Mouse (Mus musculus) limb, embryonic 12.5 days (tissue): ENCODE data around the gene Frmd8. TPM values are rescaled to one million over a fixed set of nuclear protein-coding genes. Genes with fewer than 3 reads are reported as not detected.
A peak's percentile ranks its signal among the peaks of the same experiment; 100 is the strongest.

Experiments
- ATAC-seq: fragments of 200-750 bp; cut with Nextera tagmentation; 2 replicates; pipeline ENCODE4 v1.8.0; 2017; ENCODE audit warnings: low read depth, moderate TSS enrichment; ENCODE audit not compliant: insufficient number of reproducible peaks, insufficient read depth, low FRiP score, low TSS enrichment
- H3K27ac ChIP-seq: fragments of 300-500 bp; sonication (generic); 2 replicates; pipeline ENCODE4 v1.5.1; 2016; ENCODE audit warnings: mild to moderate bottlenecking, moderate library complexity
- H3K27me3 ChIP-seq: fragments of 300-500 bp; sonication (generic); 2 replicates; pipeline ENCODE4 v1.6.1; 2016; ENCODE audit warnings: mild to moderate bottlenecking, moderate library complexity
- H3K36me3 ChIP-seq: fragments of 300-500 bp; sonication (generic); 2 replicates; pipeline ENCODE4 v1.6.1; 2016; ENCODE audit warnings: mild to moderate bottlenecking, moderate library complexity
- H3K4me1 ChIP-seq: fragments of 300-500 bp; sonication (generic); replicated peaks from 2 replicates; pipeline ENCODE4 v1.6.1; 2016
- H3K4me2 ChIP-seq: fragments of 300-500 bp; sonication (generic); 2 replicates; pipeline ENCODE4 v1.6.1; 2016; ENCODE audit warnings: mild to moderate bottlenecking, moderate library complexity
- H3K4me3 ChIP-seq: fragments of 300-500 bp; sonication (generic); replicated peaks from 2 replicates; pipeline ENCODE4 v1.5.1; 2016; ENCODE audit warnings: mild to moderate bottlenecking
- H3K9ac ChIP-seq: fragments of 300-500 bp; sonication (generic); replicated peaks from 2 replicates; pipeline ENCODE4 v1.6.1; 2016; ENCODE audit warnings: mild to moderate bottlenecking, moderate library complexity
- H3K9me3 ChIP-seq: fragments of 300-500 bp; sonication (generic); 2 replicates; pipeline ENCODE4 v1.6.1; 2016; ENCODE audit warnings: mild to moderate bottlenecking, moderate library complexity
- WGBS: fragments of 180-500 bp; shearing (Covaris S2); methylation state at CpG from one replicate; pipeline ENCODE4 v1.1.7; 2016; 5-methylcytosine and 5-hydroxymethylcytosine counted together
- polyA plus RNA-seq: library from polyadenylated mRNA; unstranded; fragments of >200 nt; fragmentation: Nextera tagmentation; extraction: Ambion mirVana; gene quantifications from 2 replicates; pipeline ENCODE4 v1.2.1, GENCODE M21; 2016

Gene Frmd8
- polyA plus RNA-seq, 1 experiment from 2014 or later = 41.4 TPM

DNA sequence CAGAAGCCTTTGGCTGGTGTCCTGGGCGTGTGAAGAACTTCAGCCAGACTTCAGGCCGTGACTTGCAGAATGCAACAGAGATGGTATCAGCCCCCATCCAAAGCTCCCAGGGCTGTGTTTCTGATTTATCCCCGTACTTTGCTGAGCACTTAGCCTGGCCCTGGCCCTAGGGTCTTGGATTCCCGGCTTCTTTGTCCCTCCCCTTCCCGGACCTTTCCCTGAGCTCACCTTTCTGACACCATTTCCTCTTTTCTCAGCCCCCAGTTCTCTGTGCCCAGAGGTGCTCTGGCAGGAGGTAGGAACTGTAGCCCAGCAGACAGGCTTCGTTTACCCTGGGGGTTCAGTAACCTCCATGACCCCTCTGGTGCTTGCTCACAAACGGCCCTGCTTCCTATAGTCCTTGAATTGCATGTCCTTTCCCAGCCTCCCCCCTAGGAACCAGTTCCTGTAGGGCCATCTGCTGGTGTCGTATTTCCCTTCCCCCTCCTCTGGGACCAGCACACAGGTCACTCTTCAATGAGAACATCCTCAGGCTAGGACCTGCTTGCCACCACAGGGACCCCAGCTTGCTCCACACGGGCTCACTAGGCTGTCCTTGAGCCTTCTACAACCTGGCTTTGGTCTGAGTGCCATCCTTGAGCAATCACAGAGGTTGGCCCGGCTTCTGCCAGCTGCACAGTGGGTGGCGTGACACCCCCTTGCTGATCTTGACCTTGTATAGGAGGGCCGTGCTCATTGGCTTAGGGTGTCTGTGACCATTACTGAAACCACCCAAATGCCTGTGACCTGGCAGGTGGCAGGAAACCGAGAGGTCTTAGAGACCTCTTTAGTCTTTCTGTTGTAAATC lies 26.0 kb downstream of the Frmd8 start:
- Histone ChIP-seq H3K4me2 (peak overlapping the region; percentile 33), H3K36me3 (peaks cover 30% of the 10 kb centered on the region), H3K9me3 (no peaks in the 10 kb centered on the region), H3K27ac (peak overlapping the region; percentile 98), H3K27me3 (no peaks in the 10 kb centered on the region), H3K4me1 (peaks cover 59% of the 10 kb centered on the region), H3K4me3 (0 out of 2 replicates have a peak overlapping the region, but pooled peaks have one; percentile 2), H3K9ac (peak overlapping the region; percentile 58; the same call in 1 of the 2 replicates)
- 26% methylated on average over 13 of the region's 13 CpGs for WGBS
- no peak for ATAC-seq

DNA sequence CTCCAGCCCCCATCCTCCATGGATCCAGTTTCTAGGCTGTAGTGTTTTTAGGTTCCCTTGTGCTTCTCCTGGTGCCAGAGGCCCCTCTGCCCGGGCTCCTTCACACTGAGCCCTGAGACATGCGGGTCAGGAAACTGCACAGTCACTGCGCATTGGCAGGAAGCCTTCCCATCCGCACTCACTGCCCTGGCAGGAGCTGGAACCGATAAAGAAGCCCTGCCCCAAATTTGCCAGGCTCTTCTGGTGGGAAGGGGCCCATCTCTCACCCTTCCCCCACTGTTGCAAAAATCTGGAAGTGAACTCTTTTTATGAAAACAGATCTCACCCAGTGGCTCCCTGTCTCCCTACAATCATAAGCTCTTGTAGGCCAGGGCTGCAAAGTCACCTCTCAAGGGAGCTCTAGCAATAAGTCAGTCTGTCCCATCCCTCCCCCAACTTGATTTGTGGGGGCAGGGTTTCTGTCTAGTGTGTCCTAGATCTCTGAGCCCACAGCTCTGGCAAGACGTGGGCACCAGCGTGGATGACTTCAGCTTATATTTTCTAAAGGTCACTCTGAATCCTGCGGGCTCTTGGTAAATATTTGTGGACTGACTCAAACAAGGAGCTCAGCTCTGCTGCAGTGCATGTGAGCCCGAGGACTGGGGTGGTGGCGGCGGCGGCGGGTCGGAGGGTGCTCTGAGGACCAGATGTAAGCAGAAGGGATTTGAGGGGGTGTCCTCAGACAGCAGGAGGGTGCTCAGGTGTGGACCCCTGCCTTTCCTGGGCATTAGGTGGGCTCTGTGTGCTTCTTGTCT lies 26.8 kb downstream of the Frmd8 start:
- H3K27me3 ChIP-seq = no peaks in the 10 kb centered on the region
- 0 out of 2 replicates have a peak overlapping the region, but pooled peaks have one; percentile 2 for H3K4me3 ChIP-seq
- H3K9ac ChIP-seq = peak overlapping the region; percentile 58
- H3K27ac ChIP-seq = peak overlapping the region; percentile 98
- no peak for ATAC-seq
- H3K36me3 ChIP-seq = peaks cover 24% of the 10 kb centered on the region
- peaks cover 67% of the 10 kb centered on the region for H3K4me1 ChIP-seq
- WGBS = 50% methylated on average over 14 of the region's 14 CpGs
- no peaks in the 10 kb centered on the region for H3K9me3 ChIP-seq
- H3K4me2 ChIP-seq = peak overlapping the region; percentile 33

DNA sequence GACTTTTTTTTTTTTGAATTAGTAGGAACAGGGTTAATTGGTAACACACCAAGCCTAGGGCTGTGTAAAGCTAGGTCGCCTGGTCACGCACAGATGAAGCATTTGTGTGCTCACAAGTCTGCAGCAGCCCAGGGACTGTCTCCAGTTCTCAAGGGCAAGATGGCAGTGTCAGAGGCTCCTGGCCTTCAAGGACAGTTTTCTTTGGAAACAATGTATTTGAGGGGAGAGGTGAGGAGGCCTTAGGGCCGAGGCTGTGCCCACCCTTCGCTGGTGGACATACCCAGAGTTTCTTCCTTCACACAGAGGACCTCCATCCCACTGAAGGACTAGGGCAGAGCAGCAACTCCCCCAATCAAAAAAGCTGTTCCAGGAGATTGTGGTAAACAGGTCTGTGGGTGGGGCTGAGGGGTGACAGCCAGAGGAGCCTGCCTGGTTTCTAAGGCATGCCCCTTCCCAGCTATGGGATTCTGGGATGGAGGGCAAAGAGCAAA lies 27.7 kb downstream of the Frmd8 start:
- Histone ChIP-seq H3K9me3 (no peaks in the 10 kb centered on the region), H3K27ac (peak overlapping the region; percentile 98), H3K27me3 (no peaks in the 10 kb centered on the region), H3K9ac (peak overlapping the region; percentile 58; the same call in 1 of the 2 replicates), H3K4me1 (peaks cover 75% of the 10 kb centered on the region), H3K4me3 (0 out of 2 replicates have a peak overlapping the region, but pooled peaks have one; percentile 39), H3K4me2 (peak overlapping the region; percentile 69), H3K36me3 (peaks cover 16% of the 10 kb centered on the region)
- 28% methylated on average over 4 of the region's 4 CpGs for WGBS
- ATAC-seq = no peak

DNA sequence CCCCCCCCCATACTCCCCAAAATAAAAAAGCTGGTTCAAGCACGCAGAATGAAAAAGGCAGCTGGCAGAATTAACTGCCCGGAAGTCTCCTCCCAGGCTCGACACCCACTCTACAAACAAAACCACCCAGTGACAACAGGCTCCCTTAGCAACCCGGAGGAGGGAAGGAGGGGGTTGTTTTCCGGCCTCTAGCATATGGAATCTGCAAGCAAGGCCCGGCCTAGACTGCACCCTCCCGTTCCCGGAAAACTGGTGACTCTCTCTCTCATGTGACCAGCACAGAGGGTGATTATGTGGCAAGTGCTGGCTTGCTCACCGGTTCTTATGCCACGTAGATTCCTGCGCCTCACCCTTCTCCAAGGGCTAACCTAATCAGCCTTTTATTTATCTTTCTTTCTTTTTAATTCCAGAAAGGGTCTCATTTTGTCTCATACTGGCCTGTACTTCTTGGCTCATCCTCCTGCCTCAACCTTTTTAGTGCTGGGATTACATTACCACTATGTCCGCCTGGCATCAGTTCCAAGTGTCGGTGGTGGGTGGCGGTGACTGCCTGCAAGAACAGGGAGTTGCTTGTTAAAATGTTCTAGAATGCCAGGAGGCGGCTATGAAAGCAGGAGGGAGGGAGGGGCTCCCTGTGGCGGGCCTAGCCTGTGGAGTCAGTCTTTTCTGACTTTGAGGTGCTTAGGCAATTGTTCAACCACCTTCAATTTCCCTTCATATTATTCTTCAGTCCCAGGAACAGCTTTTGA lies 28.3 kb downstream of the Frmd8 start:
- H3K4me1 ChIP-seq = peaks cover 76% of the 10 kb centered on the region
- peak overlapping the region; percentile 98 for H3K27ac ChIP-seq
- no peaks in the 10 kb centered on the region for H3K27me3 ChIP-seq
- no peaks in the 10 kb centered on the region for H3K9me3 ChIP-seq
- WGBS = 2% methylated on average over 16 of the region's 16 CpGs
- peak overlapping the region; percentile 58 for H3K9ac ChIP-seq
- H3K4me2 ChIP-seq = peak overlapping the region; percentile 69
- peak; percentile 66 for ATAC-seq
- peaks cover 9% of the 10 kb centered on the region for H3K36me3 ChIP-seq
- H3K4me3 ChIP-seq = peak overlapping the region; percentile 39

DNA sequence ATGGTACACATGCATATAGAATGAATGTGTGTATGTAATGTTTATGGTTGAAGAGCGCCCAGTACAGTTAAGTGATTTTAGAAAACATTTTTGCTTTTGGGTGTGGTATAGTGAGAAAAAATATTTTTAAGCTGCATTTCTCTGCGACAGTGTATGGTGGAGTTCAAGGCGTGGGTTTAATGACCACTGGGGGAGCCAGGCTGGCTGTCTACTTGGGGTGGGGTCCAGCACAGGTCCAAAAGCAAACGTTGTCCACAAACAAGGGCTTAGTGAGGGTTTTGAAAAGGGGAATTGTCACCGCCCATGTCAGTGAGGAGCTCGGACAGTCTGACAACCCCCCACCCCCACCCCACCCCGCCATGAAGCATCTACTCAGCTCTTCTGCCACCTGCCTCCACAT lies 28.9 kb downstream of the Frmd8 start:
- Histone ChIP-seq H3K27ac (peak overlapping the region; percentile 98), H3K4me3 (peak overlapping the region; percentile 39), H3K4me2 (peak overlapping the region; percentile 69), H3K9ac (peak overlapping the region; percentile 58), H3K27me3 (no peaks in the 10 kb centered on the region), H3K36me3 (peaks cover 4% of the 10 kb centered on the region), H3K4me1 (peaks cover 81% of the 10 kb centered on the region), H3K9me3 (no peaks in the 10 kb centered on the region)
- ATAC-seq = peak; percentile 12
- 2% methylated on average over 7 of the region's 7 CpGs for WGBS

DNA sequence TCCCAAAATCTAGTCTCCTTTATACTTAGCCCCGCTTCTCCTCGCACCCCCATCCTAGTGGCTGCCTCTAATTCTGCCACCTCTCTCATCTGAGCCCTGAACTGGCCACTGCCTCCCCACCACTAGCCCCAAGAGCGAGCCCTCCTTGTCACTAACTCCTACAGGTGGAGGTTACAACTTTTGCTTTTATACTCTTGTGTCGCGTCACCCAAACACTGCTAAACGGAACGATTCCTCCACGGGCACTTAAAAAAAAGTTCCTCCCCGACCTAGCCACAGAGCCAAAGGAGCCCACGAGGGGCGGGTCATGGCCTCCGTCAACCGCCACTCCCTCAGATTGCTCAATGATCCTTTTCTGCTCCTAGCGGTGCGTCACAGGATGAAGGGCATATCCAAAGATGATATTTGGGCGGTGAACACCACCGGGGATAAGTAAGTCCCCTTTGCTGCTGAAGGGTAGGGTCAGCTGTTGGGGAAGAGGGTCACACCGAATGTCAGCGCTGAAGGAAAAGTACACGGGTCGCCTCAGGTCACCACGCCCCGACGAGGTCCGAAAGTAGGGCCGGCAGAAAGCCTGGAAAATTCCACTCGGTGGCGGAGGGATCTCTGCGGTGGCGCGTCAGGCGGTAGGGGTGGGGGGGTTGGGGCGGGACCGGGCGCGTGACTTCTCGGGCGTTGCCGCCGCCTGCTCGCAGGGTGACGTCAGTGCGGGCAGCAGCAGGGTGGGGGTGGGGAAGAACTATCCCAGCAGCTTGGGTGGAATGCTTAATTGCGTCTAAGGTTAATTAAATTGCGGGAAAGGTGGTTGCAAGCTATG lies 29.5 kb downstream of the Frmd8 start:
- Histone ChIP-seq H3K27ac (peak overlapping the region; percentile 98), H3K36me3 (no peaks in the 10 kb centered on the region), H3K27me3 (no peaks in the 10 kb centered on the region), H3K4me1 (peaks cover 84% of the 10 kb centered on the region), H3K4me3 (peak overlapping the region; percentile 39), H3K9ac (peak overlapping the region; percentile 58), H3K9me3 (no peaks in the 10 kb centered on the region), H3K4me2 (peak overlapping the region; percentile 69)
- ATAC-seq = peak; percentile 32; the same call in 1 of the 2 replicates
- WGBS = 6% methylated on average over 45 of the region's 45 CpGs

DNA sequence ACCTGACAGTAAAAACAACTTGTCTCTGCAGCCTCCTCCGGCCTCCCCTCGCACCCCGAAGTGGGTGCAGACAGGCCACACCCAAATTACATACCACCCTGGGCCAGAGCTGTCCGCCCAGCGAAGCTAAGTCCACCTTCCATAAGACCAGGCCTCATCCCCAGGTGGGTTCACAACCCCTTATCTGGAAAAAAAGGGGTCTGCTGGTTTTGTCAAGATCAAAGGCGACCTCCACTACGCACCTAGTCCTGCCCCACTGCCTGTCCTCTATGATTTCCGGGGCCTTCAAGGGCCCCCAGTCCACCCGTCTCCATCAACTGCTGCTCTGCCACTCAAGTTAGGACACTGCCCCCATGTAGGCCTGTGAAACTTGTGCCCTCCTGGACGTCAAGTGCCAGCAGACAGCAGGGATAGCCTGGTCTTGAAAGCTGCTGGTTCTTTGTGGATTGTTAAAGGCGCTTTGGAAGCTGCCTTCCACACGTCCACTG lies 30.2 kb downstream of the Frmd8 start:
- Histone ChIP-seq H3K4me3 (peak overlapping the region; percentile 39), H3K9me3 (no peaks in the 10 kb centered on the region), H3K9ac (peak overlapping the region; percentile 58), H3K27me3 (no peaks in the 10 kb centered on the region), H3K4me2 (peak overlapping the region; percentile 69), H3K27ac (peak overlapping the region; percentile 98), H3K36me3 (no peaks in the 10 kb centered on the region), H3K4me1 (peaks cover 82% of the 10 kb centered on the region)
- WGBS = 78% methylated on average over 12 of the region's 12 CpGs
- no peak for ATAC-seq

DNA sequence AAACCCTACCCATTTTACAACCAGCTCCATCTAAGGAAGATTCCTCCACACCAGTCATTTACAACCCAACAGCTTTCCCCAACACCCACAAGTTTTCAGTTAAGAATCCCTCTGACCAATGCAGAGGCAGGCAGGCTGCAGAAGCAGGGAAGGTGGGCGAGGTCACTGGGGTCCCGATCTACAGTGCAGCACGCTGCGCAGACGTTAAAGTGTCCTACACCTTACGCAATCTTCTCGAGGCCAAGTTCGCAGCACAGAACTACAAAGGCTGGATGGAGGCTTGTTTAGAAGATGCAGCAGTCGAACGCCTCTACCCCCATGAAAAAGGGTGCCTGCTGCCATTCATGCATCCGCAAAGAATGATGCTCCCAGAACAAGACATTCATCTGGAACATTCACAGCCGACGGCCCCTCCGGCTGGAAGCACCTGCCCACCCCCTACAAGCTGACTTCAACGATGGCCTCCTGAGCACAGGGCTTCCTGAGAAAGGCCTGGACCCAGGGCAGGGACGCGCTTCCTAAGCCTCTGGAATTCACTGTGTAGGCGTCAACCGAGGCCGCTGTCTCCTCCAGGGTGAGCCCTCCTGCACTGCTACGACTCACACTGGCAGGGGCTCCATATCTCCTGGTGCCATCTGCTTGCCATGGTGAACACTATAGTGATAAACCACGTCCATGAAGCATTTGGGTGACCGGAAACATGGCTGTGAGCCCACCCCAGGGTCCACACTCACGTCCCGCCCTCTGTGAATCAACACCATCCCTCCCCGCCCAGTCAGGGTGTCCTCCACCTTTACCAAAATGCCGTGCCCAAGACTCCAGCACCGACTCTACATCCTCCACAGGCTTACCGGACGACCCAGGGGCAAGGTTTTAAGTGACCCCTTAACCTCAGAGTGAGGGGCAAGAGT lies 31.0 kb downstream of the Frmd8 start:
- Histone ChIP-seq H3K27me3 (no peaks in the 10 kb centered on the region), H3K9ac (peak overlapping the region; percentile 23), H3K36me3 (no peaks in the 10 kb centered on the region), H3K9me3 (no peaks in the 10 kb centered on the region), H3K4me2 (peak overlapping the region; percentile 69), H3K4me1 (peaks cover 74% of the 10 kb centered on the region), H3K4me3 (peak overlapping the region; percentile 39), H3K27ac (peak overlapping the region; percentile 37)
- no peak for ATAC-seq
- 87% methylated on average over 30 of the region's 30 CpGs for WGBS
